Mouse (Mus musculus): ENCODE data around the gene Anxa5.

GRCm38 (mm10) chr3:36465538-36465937, 10.2 kb downstream of the Anxa5 start:
- TF ChIP-seq REST (IDR thresholded peaks at IDR 0.05; ENCODE audit: insufficient read depth, insufficient read length) (no peak), POLR2A (IDR thresholded peaks at IDR 0.05; ENCODE audit: insufficient read length, low read depth) (no peak), MAX (IDR thresholded peaks at IDR 0.05; ENCODE audit: low read depth) (no peak), MYOD1 (IDR thresholded peaks at IDR 0.05; ENCODE audit: control insufficient read depth in 1 of 3, insufficient read length in 2 of 3, low read depth in 2 of 3) (no peak), E2F4 (IDR thresholded peaks at IDR 0.05; ENCODE audit: insufficient read depth) (no peak), POLR2AphosphoS2 (IDR thresholded peaks at IDR 0.05; ENCODE audit: insufficient read length, low read depth) (no peak), MYOG (IDR thresholded peaks at IDR 0.05; ENCODE audit: control insufficient read depth in 1 of 3, insufficient read depth in 1 of 3, insufficient read length in 2 of 3, low read depth in 2 of 3) (no peak), TCF12 (IDR thresholded peaks at IDR 0.05; ENCODE audit: insufficient read depth, poor library complexity, severe bottlenecking) (no peak)

All from myocyte (in vitro differentiated cells).